Mouse (Mus musculus) layer of hippocampus, postnatal 36 days (tissue): ENCODE measurements at regions not wholly inside any gene's neighbourhood (a gene's known extent, or its start where the extent isn't known, plus 50 kb on each side); places are given as distances from the start of the nearest gene placed in this dataset.

Experiments
- DNase-seq, 2 experiments: peaks; one replicate each; pipeline ENCODE4 v3.0.0; 2022

DNA sequence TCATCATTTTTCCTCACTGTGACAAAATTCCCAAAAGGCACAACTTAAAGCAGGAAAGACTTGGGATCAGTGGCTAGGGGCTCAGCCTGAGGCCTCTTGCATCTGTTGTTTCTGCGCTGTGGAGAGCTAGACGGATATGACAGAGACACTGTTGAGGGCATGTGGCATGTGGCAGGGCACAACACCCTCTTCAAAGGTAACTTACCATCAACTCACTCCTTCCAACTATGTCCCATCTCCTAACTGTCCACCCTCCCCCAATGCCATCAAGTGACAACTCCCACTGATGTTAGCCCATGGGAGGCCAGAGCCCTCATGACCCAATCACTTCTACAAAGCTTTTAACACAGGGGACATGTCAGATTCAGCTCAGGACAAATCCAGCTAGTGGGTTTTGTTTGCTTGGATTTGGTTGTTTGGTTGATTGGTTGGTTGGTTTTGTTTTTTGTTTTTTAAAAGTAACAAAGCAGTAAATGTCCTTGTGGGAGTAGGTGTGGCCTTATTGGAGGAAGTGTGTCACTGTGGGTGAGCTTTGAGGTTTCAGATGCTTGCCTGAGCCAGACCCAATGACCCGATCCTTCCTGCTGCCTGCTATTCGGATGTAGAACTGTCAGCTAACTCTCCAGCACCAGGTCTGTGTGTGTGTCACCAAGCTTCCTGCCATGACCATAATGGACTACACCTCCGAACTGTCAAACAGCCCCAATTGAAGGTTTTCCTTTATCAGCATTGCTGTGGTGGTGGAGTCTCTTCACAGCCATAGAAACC, 53.2 kb upstream of the Lef1 start:
- DNase-seq = no peak

DNA sequence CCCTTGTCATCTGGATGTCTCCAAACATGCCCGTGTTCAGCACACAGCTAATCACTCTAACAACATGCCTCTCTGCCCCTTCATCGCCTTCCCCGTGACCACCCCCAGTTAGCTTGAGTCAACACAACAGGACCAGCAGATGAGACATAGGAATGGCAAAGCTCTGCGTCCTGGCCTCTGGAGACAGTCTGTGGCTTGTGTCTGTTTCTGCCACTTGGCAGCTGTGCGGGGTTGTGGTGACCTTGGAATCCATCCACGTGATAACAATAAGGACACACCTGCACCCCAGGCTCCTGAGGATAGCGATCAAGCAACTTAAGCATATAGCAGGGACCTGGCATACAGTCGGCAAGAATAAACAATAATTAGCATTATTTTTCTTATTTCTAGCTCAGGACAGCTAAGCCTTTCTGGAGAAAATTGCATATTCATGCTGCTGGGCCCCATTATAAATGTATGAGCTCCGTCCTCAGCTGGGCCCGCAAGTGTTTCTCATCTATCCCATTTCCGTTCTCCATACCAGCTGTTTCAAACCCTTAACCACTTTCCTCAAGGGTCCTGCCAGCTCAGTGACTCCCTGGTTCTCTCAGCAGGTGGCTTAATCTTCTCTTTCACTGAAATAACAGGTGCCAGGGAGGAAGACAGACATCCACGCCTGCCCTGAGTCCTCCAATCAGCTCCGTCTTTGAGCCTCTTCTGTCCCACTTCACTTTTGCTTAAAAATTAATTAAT, 55.9 kb upstream of the Lef1 start:
- no peak for DNase-seq

- DNase-seq = no peak
Measured at GRCm38 (mm10) chr3:131047716-131048115, 62.6 kb upstream of the Lef1 start.

DNA sequence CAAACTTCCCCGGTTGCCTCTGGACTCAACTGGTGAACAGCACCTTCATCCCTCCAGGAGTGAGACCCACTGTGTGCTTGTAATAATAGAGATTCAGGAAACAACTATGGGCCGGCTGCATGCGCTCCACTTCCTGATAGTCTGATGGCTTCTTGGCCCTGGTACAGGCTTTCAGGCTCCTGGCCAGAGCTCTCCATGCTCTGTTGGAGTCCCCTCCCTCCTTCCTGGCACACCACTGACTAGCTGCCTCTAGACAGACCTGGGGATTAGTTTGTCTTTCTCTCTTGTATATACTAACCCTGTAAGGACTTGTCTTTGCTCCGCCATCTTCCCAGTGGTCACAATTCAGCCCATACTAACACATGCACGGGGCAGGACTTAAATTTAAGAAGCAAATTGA, 63.9 kb upstream of the Lef1 start:
- DNase-seq = no peak

- DNase-seq = no peak
Measured at GRCm38 (mm10) chr3:131040214-131040825, 70.0 kb upstream of the Lef1 start.

- no peak for DNase-seq
Measured at GRCm38 (mm10) chr3:131037095-131037494, 73.2 kb upstream of the Lef1 start.

DNA sequence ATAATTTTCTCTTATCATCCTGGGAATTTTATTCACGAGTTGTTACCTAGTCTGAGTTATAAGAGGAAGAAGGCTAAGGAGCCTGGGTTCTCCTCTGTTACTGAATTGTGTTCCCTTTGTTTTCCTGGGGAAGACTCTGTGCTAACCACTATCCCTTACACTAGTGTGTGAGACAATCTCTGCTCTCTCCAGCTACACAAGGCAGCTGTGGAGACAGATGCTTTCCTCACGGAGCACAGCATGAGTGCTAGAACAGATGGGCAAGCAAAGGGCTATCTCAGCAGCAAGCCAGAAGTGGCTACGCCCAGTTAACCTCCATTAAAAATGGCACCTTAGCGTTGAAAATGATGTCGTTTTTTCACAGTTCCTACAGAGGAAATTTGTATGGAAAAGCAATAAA, 75.5 kb upstream of the Lef1 start:
- no peak for DNase-seq

GRCm38 (mm10) chr3:131026336-131026735, 83.9 kb upstream of the Lef1 start:
- DNase-seq = no peak

- DNase-seq = no peak
Measured at GRCm38 (mm10) chr3:131019163-131019956, 90.9 kb upstream of the Lef1 start.

DNA sequence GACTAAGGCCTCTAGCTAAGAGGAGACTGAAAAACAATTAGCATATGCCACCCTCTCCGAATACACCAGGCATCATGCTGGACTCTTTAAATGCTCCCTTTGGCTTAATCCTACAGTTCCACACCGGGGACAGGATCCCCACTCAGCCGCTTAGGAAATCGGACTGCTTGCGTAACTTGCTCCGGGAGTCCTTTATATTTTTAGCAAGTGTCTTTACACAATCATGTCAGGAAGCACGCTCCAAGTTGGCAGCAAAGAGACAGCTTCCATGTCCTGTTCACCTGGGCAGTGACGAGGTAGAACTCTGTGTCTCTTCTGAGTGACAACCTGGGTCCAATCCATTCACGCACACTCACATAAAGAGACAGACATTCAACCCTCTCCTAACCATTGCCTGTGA, 92.4 kb upstream of the Lef1 start:
- DNase-seq = no peak

DNA sequence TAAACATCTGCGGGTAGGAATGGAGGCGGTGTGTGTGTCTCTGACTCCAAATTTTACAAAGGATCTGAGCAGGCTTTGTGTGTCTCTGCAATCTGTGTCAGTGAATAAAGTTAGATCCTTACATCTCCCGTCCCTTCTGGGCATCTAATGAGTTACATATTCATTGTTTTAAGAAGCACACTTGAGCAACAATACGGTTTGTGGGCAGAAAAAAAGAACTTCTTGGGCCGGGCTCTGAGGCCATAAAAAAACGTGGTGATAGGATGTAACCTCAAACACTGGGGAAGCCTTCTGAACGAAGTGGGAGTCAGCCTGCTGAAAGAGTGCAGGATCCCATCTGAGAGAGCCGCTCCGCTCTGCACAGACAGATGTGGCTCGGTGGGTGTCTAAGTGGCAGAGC, 94.2 kb upstream of the Lef1 start:
- no peak for DNase-seq

DNA sequence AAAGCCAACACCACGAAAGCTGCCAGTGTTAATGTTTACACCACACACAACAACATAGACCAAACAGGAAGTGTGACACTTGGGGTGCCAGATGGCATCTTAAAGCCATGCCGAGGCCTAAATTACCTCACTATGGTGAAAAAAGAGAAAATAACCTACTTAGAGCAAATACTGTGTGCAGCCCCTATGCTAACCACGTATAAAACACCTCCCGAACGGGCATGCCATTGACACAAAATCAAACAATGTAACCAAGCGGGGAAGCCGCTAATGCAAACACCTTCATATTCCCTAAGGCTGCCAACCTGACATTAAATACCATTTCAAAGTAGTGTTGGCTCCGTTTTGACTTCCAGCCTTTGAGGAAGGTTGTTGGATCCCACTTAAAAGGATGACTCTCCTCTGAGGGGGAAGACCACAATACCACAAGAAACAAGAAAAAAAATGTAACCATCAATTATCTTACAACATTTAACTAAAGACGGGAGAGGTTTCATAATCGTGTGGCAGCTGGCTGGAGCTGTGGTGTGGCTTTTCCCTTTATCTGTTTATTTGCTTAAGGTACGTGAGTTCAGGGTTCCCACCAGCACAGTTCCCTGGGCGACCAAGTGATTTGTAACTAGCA, 96.1 kb upstream of the Lef1 start:
- no peak for DNase-seq

GRCm38 (mm10) chr3:131000701-131001100, 109.6 kb upstream of the Lef1 start:
- no peak for DNase-seq

DNA sequence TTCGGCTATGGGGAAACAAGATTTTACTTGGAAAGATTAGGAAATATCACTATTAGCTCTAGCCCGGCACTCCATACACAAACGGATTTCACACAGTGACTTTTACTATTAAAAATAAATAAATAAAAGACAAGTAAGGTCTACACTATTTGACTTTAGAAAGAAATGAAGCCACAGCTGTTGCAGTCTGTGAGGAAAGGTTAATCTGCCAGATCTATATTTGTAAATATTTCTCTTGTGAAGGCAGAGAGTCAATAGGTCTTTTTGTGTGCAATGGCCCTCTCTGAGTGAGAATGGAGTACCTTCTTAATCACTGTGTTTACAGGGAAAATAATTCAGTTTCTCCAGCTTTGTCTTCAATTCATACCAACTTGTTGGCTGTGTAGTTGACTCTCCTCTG, 110.0 kb upstream of the Lef1 start:
- DNase-seq = no peak

GRCm38 (mm10) chr3:130999818-131000217, 110.5 kb upstream of the Lef1 start:
- no peak for DNase-seq

GRCm38 (mm10) chr3:130998433-130998832, 111.8 kb upstream of the Lef1 start:
- DNase-seq = no peak

- no peak for DNase-seq
Measured at GRCm38 (mm10) chr3:130996786-130997185, 113.5 kb upstream of the Lef1 start.

GRCm38 (mm10) chr3:130991971-130992370, 118.3 kb upstream of the Lef1 start:
- no peak for DNase-seq

DNA sequence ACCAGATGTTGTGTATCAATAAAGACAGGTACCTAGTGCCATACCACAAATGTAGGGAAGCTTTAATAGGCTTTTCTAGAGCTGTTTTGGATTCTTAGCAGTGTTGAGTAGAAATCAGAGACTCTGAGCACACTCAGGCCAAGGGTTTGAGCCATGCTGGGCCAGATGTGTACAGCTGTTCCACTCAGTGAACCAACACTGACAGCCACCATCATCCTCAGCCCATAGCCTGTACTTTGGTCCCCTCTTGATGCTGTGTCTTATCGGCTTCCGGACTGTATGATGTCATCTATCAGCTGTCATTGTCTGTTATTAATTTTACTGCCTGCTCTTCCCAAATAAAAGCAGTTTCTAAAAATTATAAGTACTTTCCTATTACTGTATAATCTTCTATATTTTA, 123.6 kb upstream of the Lef1 start:
- no peak for DNase-seq

- DNase-seq = no peak
Measured at GRCm38 (mm10) chr3:130986101-130986500, 124.2 kb upstream of the Lef1 start.

GRCm38 (mm10) chr3:130981566-130981965, 128.7 kb upstream of the Lef1 start:
- DNase-seq = no peak

DNA sequence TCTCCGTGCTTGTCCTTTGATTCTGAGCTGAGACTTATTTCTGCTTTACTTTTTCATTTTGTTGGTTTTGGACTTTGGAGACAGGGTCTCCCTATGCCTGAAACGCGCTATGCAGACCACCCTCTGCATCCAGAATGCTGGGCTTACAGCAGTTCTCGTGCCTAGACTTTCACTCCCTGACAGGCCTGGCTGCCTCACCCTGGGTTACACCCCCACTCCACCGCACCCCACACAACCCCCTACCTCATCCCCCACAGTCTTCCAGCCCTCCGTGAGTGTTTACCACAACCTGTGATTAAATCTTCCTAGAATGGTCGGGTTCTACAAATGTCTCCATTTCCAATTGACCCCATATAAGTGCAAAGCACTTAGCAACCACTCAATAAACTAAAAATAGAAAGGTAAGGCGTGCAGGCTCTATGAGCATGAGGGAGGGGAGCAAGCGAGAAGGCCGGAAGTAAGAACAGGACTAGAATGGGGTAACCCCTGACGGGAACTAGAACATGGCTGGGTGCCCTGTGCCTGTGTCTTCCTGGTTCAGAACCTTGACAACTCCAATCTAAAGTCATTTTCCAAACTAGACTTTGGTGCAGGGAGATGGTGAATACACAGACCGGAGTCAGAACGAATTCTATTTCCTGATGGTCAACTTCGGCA, 131.2 kb upstream of the Lef1 start:
- DNase-seq = no peak
